Mouse (Mus musculus) gastrocnemius, postnatal 14 days (tissue): ENCODE measurements at regions not wholly inside any gene's neighbourhood (a gene's known extent, or its start where the extent isn't known, plus 50 kb on each side); places are given as distances from the start of the nearest gene placed in this dataset.
A peak's percentile ranks its signal among the peaks of the same experiment; 100 is the strongest.

Experiments used
- DNase-seq: peaks from one replicate; pipeline ENCODE4 v3.0.0; 2021; ENCODE audit warnings: mixed read lengths
- intact Hi-C: fragments of 180-260 bp; cut with DNase I; formaldehyde crosslinking; loops from one replicate; pipeline ENCODE4 v1.15.1; 2025; ENCODE audit warnings: low total_unique reads

- DNase-seq, result no peak
- intact Hi-C loops, result no loop called here
Observed at GRCm38 (mm10) chr3:10523359-10523758, 187.9 kb upstream of the Gm38303 start.

GRCm38 (mm10) chr3:10512186-10512585 is 176.7 kb upstream of the Gm38303 start:
- intact Hi-C loops, result no loop called here
- no peak for DNase-seq

- intact Hi-C loops, result no loop called here
- DNase-seq, result peak; percentile 30
Observed at GRCm38 (mm10) chr3:10511376-10511775, 175.9 kb upstream of the Gm38303 start.
